Mouse (Mus musculus): ENCODE measurements around the gene Pacrg. TPM values are rescaled to one million over a fixed set of nuclear protein-coding genes. Genes with fewer than 3 reads are reported as not detected.

Pacrg gene
- polyA plus RNA-seq, 3 experiments from 2014 or later, result not detected

GRCm38 (mm10) chr17:10440961-10441360 lies 399.1 kb downstream of the Pacrg start:
- ATAC-seq, result no peak

DNA sequence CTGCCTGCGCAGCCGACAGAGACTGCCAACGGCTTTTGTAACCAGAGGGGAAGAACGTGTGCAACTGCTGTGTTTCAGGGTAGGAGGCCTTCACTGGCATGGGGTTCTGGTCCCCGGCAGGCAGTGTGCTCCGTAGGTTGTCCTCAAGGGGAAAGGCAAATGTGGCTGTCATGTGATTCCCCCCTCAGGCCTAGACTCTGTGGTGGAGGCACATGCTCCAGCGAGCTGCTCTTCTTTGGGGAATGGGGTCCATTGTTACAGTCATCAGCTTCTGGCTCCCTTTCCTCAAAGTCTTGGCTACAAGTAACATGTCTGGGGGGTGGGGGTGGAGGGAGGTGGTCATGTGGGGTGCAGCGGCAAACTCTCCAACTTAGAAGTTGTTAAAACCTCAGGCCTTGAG lies 400.3 kb downstream of the Pacrg start:
- no peak for ATAC-seq

GRCm38 (mm10) chr17:10434867-10435266 lies 405.2 kb downstream of the Pacrg start:
- no peak for ATAC-seq

- ATAC-seq, result no peak
Observed at GRCm38 (mm10) chr17:10432525-10433180, 407.5 kb downstream of the Pacrg start.

DNA sequence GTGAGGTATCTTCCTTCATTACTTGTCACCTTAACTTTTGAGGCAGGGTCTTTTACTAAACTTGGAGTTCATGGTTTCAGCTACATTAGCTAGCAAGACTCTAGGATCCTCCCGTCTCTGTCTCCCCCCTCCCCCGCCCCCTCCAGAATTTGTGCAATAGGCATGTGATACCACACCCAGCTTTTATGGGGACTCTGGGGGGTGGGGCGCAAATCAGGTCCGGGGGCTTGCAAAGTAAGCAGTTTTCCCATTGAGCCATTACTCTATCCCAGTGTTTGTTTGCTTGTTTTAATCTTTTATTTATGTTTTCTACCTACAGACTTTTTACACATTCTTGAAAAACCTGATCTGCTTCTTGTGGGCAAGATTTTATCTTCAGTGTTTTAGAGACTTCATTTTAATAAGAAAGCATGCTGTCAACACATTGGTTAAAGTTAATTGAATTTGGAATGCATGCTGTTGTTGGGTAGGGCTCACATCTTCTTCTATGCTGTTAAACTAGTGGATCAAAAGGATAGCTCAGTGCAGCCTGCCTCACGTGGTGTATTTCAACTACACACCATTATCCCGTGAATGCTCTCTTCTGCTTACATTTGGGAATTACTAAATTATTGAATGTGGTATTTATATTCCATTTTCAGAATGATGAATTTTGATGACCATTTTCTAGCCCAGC lies 408.1 kb downstream of the Pacrg start:
- ATAC-seq, result no peak

DNA sequence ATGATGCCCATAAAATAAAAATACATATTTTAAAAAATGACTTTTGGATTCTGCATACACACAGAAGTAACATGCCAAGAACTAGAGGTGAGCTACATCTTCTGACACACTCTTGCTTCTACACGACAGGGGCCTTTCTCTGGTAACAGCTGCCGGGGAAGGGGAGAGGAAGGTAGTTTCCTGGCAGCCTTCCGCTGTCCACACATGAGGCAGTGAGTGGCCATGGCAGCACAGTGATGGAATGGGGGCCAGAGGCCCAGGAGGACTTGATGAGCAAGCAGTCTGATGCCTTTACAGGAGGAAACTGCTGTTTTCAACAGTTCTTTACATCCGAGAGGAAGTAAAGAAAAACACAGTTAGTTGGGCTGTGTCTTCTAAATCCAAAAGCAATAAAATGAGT lies 409.3 kb downstream of the Pacrg start:
- no peak for ATAC-seq

DNA sequence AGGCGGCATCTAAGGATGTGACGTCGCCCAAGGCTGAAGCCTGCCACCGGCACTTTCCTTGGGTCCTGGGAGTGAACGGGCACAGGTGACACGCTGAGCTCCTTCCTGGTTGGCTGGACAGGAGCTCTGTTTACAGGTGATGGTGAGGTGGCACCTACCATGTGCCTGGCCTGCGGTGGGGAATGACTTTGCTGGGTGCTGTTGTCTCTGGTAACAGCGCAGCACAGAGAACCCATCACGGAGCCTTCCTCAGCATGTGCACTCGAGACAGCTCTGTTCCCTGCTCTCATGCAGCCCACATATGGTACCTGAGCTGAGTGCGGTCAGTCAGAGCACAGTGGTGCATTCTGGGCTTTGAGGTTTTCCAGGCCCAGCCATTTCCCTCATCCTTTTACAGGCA lies 410.7 kb downstream of the Pacrg start:
- ATAC-seq, result no peak

DNA sequence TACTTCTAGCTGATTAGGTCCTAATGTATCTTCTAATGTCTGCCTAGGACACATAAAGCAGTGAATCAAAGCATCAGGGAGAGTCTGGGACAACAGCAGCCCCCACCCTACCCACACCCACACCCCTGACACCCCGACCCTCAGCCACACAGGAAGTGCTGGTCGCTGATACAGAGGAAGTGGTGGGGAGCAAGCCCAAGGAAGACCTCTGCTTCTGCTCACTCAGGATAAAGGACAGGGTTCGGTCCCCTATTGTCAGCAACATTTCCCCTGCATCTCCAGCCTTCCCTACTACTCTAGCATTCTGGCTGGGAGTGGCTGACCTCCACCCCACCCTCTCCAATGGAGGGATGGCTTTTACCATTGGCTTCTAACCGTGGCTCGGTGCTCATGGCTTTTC lies 414.8 kb downstream of the Pacrg start:
- no peak for ATAC-seq

- ATAC-seq, result no peak
Observed at GRCm38 (mm10) chr17:10417558-10418253, 422.4 kb downstream of the Pacrg start.

GRCm38 (mm10) chr17:10416995-10417394 lies 423.1 kb downstream of the Pacrg start:
- ATAC-seq, result no peak

GRCm38 (mm10) chr17:10416101-10416500 lies 424.0 kb downstream of the Pacrg start:
- ATAC-seq, result no peak

- no peak for ATAC-seq
Observed at GRCm38 (mm10) chr17:10414383-10414782, 425.7 kb downstream of the Pacrg start.

DNA sequence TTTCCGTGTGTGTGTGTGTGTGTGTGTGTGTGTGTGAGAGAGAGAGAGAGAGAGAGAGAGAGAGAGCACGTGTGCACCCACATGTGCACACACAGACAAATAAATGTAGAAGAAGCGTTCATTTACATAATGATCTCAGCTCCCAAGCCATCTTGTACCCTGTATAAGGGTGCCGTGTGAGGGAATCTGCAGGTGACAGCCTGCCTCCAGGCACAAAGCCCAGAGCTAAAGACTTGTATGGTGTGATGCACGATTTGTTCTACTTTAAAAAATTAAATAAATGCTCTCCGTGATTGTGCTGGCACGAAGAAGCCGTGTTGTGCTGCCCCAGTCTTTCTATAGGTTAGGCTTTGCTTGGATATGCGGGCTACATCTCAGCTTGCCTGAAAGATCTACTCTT lies 426.2 kb downstream of the Pacrg start:
- ATAC-seq, result no peak

- no peak for ATAC-seq
Observed at GRCm38 (mm10) chr17:10410597-10411476, 429.3 kb downstream of the Pacrg start.

DNA sequence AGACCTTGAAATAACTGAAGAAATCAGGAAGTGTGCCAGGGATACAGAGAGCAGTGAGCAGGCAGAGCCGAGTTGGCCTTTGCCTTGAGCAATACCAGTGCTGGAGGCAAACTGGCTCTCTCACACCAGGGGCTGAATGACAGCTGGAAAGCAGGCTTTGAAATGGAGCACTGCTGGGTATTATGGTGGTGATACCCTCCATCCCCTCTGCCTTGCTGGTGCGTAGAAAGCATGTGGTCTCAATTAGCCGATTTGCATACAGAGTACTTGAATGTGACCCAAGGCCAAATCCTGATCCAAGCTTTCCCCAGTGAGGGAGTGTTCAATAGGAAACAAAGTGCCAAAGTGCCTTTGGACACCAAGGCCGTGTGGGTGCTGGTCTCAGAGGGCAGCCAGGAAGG lies 431.4 kb downstream of the Pacrg start:
- no peak for ATAC-seq

DNA sequence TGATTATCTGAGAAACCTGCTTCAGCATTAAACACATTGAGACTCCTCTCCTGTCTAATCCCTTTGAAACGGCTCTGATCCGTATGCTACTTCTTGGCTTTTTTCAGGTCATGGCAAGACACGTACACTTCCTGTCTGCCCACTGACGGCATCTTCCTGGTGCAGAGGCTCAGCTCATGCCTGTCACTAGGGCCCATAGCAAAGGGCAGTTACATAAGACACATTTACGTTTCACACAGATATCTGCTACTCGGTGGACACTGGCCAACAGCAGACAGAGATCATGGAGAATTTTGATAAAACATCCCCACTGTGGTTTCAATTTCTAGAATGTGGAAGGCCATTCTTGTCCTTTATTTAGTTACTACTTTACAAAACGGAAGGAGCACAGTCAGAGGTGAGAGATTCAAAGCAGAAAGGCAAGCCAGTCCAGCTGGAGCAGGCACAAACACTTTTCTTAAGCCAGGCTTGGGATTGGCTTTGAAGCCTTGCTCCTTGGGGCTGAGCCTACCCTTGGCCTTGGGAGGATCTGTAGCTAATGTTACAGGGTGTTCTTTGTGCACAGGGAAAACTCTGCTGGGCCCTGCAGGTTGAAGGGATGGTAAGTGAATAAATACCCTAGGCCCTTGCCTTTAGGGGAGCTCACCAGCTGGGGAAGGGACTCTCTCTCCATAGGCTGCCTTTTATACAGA lies 432.9 kb downstream of the Pacrg start:
- ATAC-seq, result no peak

DNA sequence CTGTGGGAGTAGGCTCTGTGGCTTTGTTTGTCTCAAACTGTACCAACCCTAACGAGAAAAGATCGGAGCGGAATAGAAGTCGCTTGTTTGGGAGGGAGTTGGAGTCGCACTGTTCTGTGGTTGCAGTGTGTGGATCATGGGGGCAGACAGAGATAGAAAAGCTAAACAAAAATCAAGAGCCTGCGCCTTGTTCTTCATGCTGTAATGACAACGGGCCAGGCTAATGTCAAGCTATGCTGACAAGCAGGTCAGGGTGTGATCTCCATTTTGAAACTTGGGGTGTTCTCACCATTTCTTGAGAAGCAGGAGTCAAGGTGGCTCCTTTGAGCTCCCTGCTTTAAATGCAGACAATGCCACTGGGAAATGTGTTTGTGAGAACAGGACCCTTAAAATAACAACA lies 433.8 kb downstream of the Pacrg start:
- ATAC-seq, result no peak

DNA sequence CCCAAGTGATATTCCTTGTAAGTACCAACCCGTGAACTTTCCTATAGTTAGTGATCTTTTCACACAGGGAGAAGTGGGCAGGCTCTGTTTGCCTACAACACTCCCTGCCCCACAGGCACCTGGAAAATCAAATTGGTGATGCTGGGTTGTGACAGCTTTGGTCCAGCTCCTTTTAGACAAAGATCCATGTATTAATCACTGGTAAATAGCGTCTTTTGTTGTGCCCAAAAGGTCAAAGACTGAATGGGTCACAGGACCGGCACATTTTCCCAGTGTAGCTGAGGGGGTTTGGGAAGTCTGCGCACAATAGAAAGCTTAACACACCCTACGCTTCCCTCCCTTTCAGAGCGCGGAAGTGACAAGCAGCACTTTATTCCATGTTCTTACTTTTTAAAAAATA lies 434.2 kb downstream of the Pacrg start:
- ATAC-seq, result no peak

DNA sequence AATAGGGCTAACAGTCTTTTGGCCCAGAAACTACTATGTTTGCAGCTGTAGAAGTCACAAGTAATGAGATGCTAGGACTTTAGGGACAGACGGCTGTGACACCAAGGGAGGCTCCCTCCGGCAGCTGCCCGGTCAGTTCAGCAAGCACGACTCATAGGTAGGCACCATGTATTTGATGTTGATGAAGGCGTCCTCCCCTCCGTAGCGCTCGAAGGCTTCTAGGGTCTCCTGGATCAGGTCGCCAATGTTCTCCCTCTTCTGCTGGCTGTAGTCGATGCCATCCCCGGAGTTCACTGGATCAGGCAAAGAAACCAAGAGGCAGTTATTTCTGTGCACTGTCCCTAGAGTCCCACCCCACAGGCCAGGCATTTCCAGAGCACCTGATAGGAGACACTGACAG lies 436.9 kb downstream of the Pacrg start:
- ATAC-seq, result no peak

DNA sequence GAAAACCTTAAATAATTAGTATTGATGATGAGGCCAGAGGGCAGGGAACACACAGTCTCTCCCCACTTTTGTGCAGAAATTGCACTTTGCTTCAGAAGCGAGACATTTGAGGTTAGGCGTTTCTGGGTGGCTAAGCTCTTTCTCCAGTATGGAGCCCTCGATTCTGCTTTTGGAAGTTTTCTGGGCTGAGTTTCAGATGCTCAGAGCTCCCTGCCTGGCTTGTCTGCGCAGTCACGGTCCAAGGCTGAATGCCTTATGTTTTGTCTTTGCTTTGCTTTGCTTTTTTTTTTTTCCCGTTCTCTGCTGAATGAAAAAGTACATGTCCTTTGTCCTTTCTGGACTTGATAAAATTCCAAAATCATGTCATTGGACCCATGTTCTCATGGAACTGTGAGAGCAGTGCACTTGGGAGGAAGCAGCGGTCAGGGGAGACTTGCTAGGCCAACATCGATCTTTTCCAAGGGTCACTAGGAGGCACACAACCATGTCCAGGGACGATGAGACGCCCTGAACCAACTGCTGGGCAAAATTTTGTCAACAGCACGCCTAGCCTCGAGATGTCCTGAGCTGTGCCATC lies 438.0 kb downstream of the Pacrg start:
- ATAC-seq, result no peak

- ATAC-seq, result no peak
Observed at GRCm38 (mm10) chr17:10401529-10401928, 438.6 kb downstream of the Pacrg start.

GRCm38 (mm10) chr17:10399706-10400105 lies 440.4 kb downstream of the Pacrg start:
- no peak for ATAC-seq
